Mouse (Mus musculus) midbrain, embryonic 13.5 days (tissue): Measurements from ENCODE around the gene Pde6c. TPM values are rescaled to one million over a fixed set of nuclear protein-coding genes. Genes with fewer than 3 reads are reported as not detected.
A peak's percentile ranks its signal among the peaks of the same experiment; 100 is the strongest.

Experiments
- ATAC-seq: fragments of 200-750 bp; cut with Nextera tagmentation; 2 replicates; pipeline ENCODE4 v1.8.0; 2017; ENCODE audit warnings: mild to moderate bottlenecking, moderate TSS enrichment, moderate library complexity
- H3K27ac ChIP-seq: fragments of 300-500 bp; sonication (generic); 2 replicates; pipeline ENCODE4 v1.5.1; 2015; ENCODE audit warnings: inconsistent platforms, mild to moderate bottlenecking, moderate library complexity
- H3K27me3 ChIP-seq: fragments of 300-500 bp; sonication (generic); 2 replicates; pipeline ENCODE4 v1.6.1; 2015; ENCODE audit warnings: mild to moderate bottlenecking, inconsistent platforms
- H3K36me3 ChIP-seq: fragments of 300-500 bp; sonication (generic); 2 replicates; pipeline ENCODE4 v1.6.1; 2015; ENCODE audit warnings: mild to moderate bottlenecking, inconsistent platforms
- H3K4me1 ChIP-seq: fragments of 300-500 bp; sonication (generic); replicated peaks from 2 replicates; pipeline ENCODE4 v1.6.1; 2015; ENCODE audit warnings: inconsistent platforms
- H3K4me2 ChIP-seq: fragments of 300-500 bp; sonication (generic); replicated peaks from 2 replicates; pipeline ENCODE4 v1.6.1; 2015; ENCODE audit warnings: moderate library complexity, mild to moderate bottlenecking, inconsistent platforms
- H3K4me3 ChIP-seq: fragments of 300-500 bp; sonication (generic); replicated peaks from 2 replicates; pipeline ENCODE4 v1.5.1; 2015; ENCODE audit warnings: mild to moderate bottlenecking, inconsistent platforms
- H3K9ac ChIP-seq: fragments of 300-500 bp; sonication (generic); replicated peaks from 2 replicates; pipeline ENCODE4 v1.6.1; 2015; ENCODE audit warnings: mild to moderate bottlenecking, inconsistent platforms
- H3K9me3 ChIP-seq: fragments of 300-500 bp; sonication (generic); 2 replicates; pipeline ENCODE4 v1.6.1; 2016; ENCODE audit warnings: mild to moderate bottlenecking, inconsistent platforms
- WGBS: fragments of 180-500 bp; shearing (Covaris S2); methylation state at CpG from one replicate; pipeline ENCODE4 v1.1.7; 2015; 5-methylcytosine and 5-hydroxymethylcytosine counted together
- polyA plus RNA-seq: library from polyadenylated mRNA; unstranded; fragments of >200 nt; fragmentation: Nextera tagmentation; extraction: Ambion mirVana; gene quantifications from 2 replicates; pipeline ENCODE4 v1.2.1, GENCODE M21; 2015

Gene Pde6c
- polyA plus RNA-seq, 1 experiment from 2014 or later = 0.24 TPM

DNA sequence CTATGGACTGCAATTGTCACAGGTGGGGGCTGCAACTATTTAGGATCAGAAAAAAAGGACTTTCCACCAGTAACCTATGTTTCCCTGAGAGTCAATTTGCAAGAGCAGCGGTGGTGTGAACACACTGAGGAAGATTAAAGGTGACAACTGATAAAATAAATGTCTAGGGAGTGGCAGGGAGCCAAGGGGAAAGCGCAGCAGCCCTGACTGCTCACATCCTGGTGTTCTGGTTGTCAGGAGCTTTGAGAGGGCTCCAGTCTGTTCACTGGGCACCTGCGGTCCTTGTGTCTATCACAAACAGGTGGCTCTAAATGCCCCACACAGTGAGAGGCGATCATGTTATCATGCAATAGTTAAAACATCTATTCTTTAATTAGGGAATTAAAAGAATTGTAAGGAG, 20.0 kb upstream of the Pde6c start:
- H3K4me3 ChIP-seq = no peak overlapping the region
- no peaks in the 10 kb centered on the region for H3K9me3 ChIP-seq
- H3K27me3 ChIP-seq = no peaks in the 10 kb centered on the region
- H3K27ac ChIP-seq = no peak overlapping the region
- no peak overlapping the region for H3K9ac ChIP-seq
- H3K36me3 ChIP-seq = no peaks in the 10 kb centered on the region
- no peak for ATAC-seq
- no peak overlapping the region for H3K4me2 ChIP-seq
- H3K4me1 ChIP-seq = no peaks in the 10 kb centered on the region
- WGBS = 61% methylated on average over 4 of the region's 4 CpGs

DNA sequence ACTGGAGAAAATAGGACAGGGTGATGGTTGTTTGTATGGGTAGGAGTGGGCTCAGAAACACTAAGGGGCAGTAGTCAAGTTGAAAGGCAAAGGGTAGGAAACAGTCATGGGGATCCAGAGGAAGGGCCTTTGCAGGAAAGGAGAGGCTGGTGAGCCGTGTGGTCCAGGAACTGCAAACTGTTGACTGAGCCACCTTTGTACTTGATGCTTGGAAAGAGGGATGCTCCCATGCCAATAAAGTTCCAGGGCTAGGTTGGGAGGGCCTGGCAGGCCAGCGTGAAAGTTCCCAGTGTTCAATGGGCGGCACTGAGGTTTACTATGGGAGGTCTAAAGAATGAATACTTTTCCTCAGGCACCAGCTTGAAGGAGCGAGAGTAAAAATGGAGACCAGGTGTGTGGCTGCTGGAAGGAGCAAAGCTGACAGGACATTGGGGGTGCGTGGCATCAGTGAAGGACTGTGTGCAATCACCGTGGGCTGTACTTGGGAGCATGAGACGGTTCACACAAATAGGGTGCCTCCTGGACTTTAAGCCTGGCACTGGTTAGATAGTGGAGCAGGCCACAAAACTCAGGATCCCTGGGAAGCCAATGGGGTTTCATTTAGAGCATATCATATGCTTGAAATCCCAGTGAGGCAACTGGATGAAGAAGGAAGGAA, 17.6 kb upstream of the Pde6c start:
- H3K9me3 ChIP-seq = no peaks in the 10 kb centered on the region
- no peaks in the 10 kb centered on the region for H3K4me1 ChIP-seq
- H3K9ac ChIP-seq = no peak overlapping the region
- WGBS = 89% methylated on average over 7 of the region's 7 CpGs
- no peak for ATAC-seq
- H3K4me3 ChIP-seq = no peak overlapping the region
- H3K27ac ChIP-seq = no peak overlapping the region
- H3K4me2 ChIP-seq = no peak overlapping the region
- H3K27me3 ChIP-seq = no peaks in the 10 kb centered on the region
- no peaks in the 10 kb centered on the region for H3K36me3 ChIP-seq

GRCm38 (mm10) chr19:38120123-38120760, 12.3 kb upstream of the Pde6c start:
- ATAC-seq = no peak
- no peaks in the 10 kb centered on the region for H3K9me3 ChIP-seq
- H3K4me2 ChIP-seq = no peak overlapping the region
- no peak overlapping the region for H3K9ac ChIP-seq
- no peaks in the 10 kb centered on the region for H3K36me3 ChIP-seq
- no peak overlapping the region for H3K27ac ChIP-seq
- no peak overlapping the region for H3K4me3 ChIP-seq
- peaks cover 28% of the 10 kb centered on the region for H3K27me3 ChIP-seq
- 83% methylated on average over 5 of the region's 5 CpGs for WGBS
- peaks cover 9% of the 10 kb centered on the region for H3K4me1 ChIP-seq

DNA sequence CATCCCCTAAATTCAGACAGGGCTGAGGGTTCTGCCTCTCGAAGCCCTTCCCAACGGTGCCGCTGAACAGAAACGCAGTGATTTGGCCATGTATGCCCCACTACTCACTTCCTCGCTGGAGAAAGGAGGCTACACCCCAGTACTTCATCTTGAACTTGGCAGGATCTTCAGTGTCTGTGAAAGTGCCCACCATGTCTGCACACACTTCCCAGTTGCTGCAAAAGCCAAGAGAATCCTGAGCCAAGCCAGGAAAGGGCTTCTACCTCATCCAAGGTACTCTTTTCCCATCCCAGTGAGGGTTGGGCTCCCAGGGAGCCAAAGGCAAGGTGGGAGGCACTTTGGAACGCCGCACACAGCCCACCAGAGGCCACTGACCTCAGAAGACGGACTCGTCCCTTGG, 8.7 kb upstream of the Pde6c start:
- ATAC-seq = peak; percentile 14; the same call in 1 of the 2 replicates
- Histone ChIP-seq H3K9me3 (no peaks in the 10 kb centered on the region), H3K27me3 (peaks cover 33% of the 10 kb centered on the region), H3K4me2 (peak overlapping the region; percentile 78), H3K27ac (no peak overlapping the region), H3K4me1 (peaks cover 9% of the 10 kb centered on the region), H3K9ac (peak overlapping the region; percentile 57; the same call in 1 of the 2 replicates), H3K4me3 (peak overlapping the region; percentile 49), H3K36me3 (no peaks in the 10 kb centered on the region)
- 25% methylated on average over 9 of the region's 9 CpGs for WGBS

DNA sequence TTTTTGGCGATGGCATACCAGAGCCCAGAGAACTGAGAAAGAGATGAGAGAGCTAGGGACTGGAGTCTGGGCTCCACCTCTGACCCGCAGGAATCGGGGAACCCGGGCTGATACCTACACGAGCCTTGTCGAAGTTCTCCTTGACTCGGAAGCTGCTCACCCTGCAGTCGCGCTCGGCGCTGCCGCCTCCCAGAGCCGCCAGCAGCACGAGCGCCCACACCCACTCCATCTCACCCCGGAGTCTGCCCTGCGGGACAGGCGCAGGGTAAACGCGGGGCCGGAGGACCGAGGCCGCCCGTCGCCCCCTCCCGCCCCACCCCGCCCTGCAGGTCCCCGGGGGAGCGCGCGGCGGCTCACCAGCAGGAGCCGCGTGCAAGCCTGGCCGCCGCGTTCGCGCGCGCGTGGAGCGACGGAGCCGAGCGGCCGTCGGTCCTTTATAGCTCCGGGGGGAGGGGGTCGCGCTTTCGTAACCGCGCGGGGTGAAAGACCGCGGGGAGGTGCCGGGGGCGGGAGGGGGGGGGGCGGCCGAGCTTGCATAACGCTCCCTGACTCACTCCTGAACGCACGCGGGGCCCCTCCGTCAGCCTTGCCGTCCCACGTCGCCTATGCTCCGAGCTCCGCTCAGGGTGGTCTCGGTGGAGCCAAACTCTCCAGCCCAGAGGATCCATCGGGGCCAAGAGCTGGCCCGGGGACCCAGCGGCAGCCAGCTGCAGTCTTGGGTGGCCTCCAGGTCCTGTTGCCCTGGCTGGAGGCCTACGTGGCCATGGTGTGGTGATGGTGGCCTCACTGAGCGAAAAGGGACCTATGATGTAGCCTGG, 8.0 kb upstream of the Pde6c start:
- H3K36me3 ChIP-seq = no peaks in the 10 kb centered on the region
- WGBS = under 1% methylated on average over 59 of the region's 77 CpGs
- H3K27ac ChIP-seq = no peak overlapping the region
- H3K9ac ChIP-seq = peak overlapping the region; percentile 57
- peaks cover 9% of the 10 kb centered on the region for H3K4me1 ChIP-seq
- H3K27me3 ChIP-seq = peaks cover 33% of the 10 kb centered on the region
- H3K4me2 ChIP-seq = peak overlapping the region; percentile 78
- peak overlapping the region; percentile 49 for H3K4me3 ChIP-seq
- no peaks in the 10 kb centered on the region for H3K9me3 ChIP-seq
- ATAC-seq = peak; percentile 77

DNA sequence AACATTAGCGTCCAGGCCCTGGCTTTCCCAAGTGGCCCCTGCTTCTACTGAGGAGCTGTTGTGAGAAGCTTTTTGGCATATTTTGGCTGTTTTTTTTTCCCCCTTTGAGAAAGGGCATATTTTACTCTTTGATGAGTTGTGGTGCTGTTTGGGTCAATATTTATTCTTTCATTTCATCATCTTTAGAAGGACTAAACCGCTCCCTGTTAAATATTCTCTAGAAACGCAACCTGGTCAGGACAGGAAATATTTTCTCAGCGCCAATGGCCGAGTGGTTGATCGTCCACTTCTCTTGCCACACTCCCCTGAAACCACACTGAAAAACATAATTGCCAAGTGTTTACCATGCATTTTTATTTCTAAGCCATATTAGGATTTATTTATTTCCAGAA, 7.4 kb upstream of the Pde6c start, which contains the start of gene Rbp4:
TSS of gene Rbp4 (minus strand) at position 63 of the 392 bp plus-strand sequence.
- WGBS = 75% methylated on average over 6 of the region's 6 CpGs
- Histone ChIP-seq H3K27ac (no peak within 1 kb of the TSS), H3K4me3 (peak within 1 kb of the TSS; percentile 49), H3K9me3 (no peaks in the 10 kb centered on the region), H3K36me3 (no peaks in the 10 kb centered on the region), H3K4me1 (peaks cover 9% of the 10 kb centered on the region), H3K4me2 (peak within 1 kb of the TSS; percentile 78), H3K9ac (peak within 1 kb of the TSS; percentile 57), H3K27me3 (peaks cover 33% of the 10 kb centered on the region)
- ATAC-seq = no peak

DNA sequence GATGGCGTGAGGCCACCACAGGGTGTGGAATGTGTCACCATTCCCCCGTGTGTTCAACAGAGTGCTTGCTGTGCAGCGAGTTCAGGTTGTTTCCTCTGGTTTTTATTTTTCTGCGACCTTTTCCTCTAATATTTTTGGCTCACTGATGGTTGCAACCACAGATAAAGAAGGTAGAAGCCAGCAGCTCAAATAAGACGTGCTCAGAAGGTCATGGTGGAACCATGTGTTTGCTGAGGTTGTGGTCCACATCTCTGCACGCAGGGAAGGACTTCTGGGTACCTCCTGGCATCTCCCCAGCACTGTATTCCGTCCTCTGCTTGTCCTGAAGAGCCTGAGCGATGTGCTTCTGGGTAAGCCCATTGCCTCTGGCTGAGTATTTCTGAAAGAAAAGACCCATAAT, 5.9 kb upstream of the Pde6c start:
- Histone ChIP-seq H3K4me2 (no peak overlapping the region), H3K4me3 (no peak overlapping the region), H3K9me3 (no peaks in the 10 kb centered on the region), H3K9ac (no peak overlapping the region), H3K27me3 (peaks cover 33% of the 10 kb centered on the region), H3K36me3 (no peaks in the 10 kb centered on the region), H3K4me1 (peaks cover 9% of the 10 kb centered on the region), H3K27ac (no peak overlapping the region)
- WGBS = 76% methylated on average over 8 of the region's 8 CpGs
- no peak for ATAC-seq

DNA sequence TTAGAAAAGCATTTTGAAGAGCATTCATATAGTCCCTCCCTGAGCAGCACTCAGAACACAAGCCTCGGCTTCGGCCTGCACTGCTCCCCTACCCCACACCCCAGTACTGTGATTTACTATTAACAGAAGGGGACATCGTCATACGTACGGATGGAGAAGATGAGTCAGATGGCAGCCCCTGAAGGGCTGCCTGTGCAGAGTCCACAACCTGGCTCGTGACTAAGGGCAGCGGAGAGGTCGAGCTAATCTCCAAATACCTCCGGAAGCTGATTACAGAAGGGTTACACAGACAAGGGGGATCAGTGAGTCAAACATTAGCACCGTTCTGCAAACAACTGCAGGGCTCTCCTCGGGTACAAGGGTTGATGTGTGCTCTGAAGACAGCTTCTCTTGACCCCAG, 1.4 kb downstream of the Pde6c start:
- Histone ChIP-seq H3K9me3 (no peaks in the 10 kb centered on the region), H3K27me3 (no peaks in the 10 kb centered on the region), H3K4me1 (no peaks in the 10 kb centered on the region), H3K27ac (no peak overlapping the region), H3K4me3 (no peak overlapping the region), H3K9ac (no peak overlapping the region), H3K36me3 (no peaks in the 10 kb centered on the region), H3K4me2 (no peak overlapping the region)
- 62% methylated on average over 11 of the region's 11 CpGs for WGBS
- no peak for ATAC-seq

GRCm38 (mm10) chr19:38134806-38135205, 2.2 kb downstream of the Pde6c start:
- 92% methylated on average over 6 of the region's 6 CpGs for WGBS
- no peaks in the 10 kb centered on the region for H3K36me3 ChIP-seq
- H3K27me3 ChIP-seq = no peaks in the 10 kb centered on the region
- H3K9me3 ChIP-seq = no peaks in the 10 kb centered on the region
- no peak overlapping the region for H3K4me3 ChIP-seq
- no peak for ATAC-seq
- no peak overlapping the region for H3K4me2 ChIP-seq
- H3K9ac ChIP-seq = no peak overlapping the region
- no peak overlapping the region for H3K27ac ChIP-seq
- no peaks in the 10 kb centered on the region for H3K4me1 ChIP-seq

DNA sequence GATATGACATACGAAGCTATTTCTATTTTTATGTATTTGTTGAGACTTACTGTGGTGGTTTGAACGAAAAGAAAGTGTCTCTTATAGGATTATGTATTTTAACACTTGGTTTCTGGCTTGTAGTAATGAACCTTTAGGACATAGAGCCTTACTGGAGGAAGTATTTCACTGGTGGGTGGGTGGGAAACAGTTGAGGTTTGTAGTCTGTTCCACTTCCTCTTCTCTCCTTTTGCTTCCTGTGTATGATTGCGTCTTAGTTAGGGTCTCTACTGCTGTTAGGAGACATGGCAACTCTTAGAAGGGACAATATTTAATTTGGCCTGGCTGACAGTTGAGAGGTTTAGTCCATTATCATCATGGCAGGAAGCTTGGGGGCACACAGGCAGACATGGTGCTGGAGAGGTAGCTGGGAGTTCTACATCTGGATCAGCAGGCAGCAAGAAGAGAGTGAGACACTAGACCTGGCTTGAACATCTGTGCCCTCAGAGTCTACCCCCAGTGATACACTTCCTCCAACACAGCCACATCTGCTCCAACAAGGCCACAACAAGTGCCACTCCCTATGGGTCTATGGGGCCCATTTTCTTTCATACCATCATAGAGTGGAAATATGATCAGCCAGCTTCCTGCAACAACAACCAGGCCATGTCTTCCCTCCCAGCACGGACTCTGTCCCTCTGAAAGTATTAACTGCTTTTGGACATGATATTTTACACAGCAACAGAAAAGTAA, 11.1 kb downstream of the Pde6c start:
- Histone ChIP-seq H3K9me3 (no peaks in the 10 kb centered on the region), H3K9ac (no peak overlapping the region), H3K36me3 (no peaks in the 10 kb centered on the region), H3K27ac (no peak overlapping the region), H3K4me2 (no peak overlapping the region), H3K4me1 (no peaks in the 10 kb centered on the region), H3K27me3 (no peaks in the 10 kb centered on the region), H3K4me3 (no peak overlapping the region)
- WGBS = 82% methylated on average over 4 of the region's 4 CpGs
- no peak for ATAC-seq

GRCm38 (mm10) chr19:38156243-38156642, 23.7 kb downstream of the Pde6c start:
- no peak overlapping the region for H3K9ac ChIP-seq
- no peak overlapping the region for H3K4me3 ChIP-seq
- no peaks in the 10 kb centered on the region for H3K9me3 ChIP-seq
- 89% methylated on average over 1 of the region's 1 CpGs for WGBS
- no peak overlapping the region for H3K27ac ChIP-seq
- H3K36me3 ChIP-seq = no peaks in the 10 kb centered on the region
- H3K4me2 ChIP-seq = no peak overlapping the region
- no peaks in the 10 kb centered on the region for H3K27me3 ChIP-seq
- no peak for ATAC-seq
- H3K4me1 ChIP-seq = no peaks in the 10 kb centered on the region
